Mouse (Mus musculus): ENCODE results near the gene Samd8. TPM values are rescaled to one million over a fixed set of nuclear protein-coding genes. Genes with fewer than 3 reads are reported as not detected.

Samd8 gene
- total RNA-seq, 1 experiment from 2014 or later, result 9.4 TPM

DNA sequence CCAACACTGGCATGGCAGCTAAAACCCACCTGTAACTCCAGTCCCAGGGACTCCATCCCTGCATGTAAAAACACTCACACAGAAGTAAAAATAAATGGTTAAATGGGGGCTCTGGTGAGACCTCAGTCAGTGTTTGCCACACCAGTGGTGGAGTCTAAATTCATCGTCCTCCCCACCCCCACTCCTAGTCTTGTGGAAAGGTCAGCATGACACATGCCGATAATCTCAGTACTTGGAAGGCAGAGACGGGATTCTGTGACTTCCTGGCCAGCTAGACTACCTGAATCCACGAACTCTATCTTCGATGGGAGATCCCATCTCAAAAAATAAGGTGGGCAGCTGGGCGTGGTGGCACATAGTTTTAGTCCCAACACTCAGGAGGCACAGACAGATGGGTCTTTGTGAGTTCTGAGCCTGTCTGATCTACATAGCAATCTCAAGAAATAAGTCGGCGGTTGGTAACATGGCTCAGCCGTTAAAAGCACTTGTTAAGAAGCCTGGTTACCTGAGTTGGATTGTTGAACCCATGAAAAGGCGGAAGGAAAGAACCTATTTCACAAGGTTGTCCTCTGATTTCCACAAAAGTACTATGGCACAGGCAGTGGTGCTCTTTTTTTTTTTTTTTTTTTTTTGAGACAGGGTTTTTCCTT lies 61.5 kb downstream of the Samd8 start:
- ATAC-seq (replicated peaks in 1 of 2; ENCODE audit: insufficient read depth in 1 of 2, low FRiP score in 2 of 2, low TSS enrichment in 1 of 2, low read depth in 1 of 2, poor library complexity in 2 of 2, severe bottlenecking in 2 of 2), result no peak

DNA sequence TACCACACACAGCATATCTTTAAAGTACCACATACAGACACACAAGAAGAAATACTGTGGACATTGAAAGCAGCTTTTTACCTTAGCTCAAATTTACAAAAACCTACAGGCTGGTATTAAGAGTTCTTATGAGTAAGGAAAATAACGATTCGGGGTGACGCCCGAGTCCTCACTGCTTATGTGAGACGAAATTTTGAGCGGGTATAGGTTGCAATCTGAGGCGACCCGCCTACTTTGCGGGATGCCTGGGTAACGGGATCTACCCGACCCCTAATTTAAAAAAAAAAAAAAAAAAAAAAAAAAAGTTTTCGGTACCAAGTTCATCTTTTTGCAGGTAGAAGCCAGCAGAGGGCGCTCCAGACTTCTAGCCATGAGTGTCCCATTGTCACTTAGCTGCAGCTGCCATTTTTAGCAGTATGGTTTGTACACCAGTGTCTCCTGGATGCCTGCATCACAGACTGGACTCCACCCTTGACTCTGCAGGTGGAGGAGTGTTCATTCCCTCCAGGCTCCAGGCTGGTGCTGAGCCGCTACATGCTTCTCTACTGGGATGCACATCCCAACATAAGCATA lies 62.3 kb downstream of the Samd8 start:
- peak; percentile 56 to 63; a peak in 3 of 4 replicates for ATAC-seq (replicated peaks in 1 of 2; ENCODE audit: insufficient read depth in 1 of 2, low FRiP score in 2 of 2, low TSS enrichment in 1 of 2, low read depth in 1 of 2, poor library complexity in 2 of 2, severe bottlenecking in 2 of 2)

DNA sequence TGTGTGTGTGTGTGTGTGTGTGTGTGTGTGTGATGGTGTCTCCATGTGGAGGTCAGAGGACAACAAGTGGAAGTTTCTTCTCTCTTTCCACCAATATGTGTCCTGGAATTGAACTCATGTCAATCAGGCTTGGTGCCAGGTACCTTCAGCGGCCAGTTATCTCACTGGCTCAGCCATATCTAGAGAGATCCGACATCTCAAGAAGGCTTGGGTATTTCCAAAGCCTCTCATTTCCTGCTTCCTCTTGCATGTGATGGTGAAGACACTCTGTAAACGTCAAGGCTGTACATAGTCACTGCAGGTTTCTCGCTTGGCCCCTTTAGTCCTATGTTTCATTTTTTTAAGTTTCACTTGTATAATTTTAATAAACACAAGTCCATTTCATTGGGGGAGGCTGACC lies 62.9 kb downstream of the Samd8 start:
- ATAC-seq (replicated peaks in 1 of 2; ENCODE audit: insufficient read depth in 1 of 2, low FRiP score in 2 of 2, low TSS enrichment in 1 of 2, low read depth in 1 of 2, poor library complexity in 2 of 2, severe bottlenecking in 2 of 2), result no peak

DNA sequence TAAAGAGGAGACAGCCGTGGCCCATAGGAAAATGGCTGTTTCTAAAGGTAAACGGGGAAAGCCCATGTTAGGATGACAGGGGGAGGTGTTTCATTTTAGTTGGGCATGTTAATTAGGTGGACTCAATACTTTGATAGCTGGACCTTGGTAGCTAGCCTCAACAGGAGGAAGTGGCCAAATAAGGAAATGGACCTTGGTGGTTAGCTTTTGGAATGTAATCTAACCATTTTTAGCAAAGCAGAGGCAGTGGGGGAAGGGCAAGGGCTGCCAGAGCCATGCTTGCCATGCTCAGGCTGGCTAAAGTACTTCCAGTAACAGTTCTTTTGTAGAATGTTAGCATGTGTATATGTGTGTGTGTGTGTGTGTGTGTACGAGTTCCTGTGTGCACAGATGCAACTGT lies 63.5 kb downstream of the Samd8 start:
- ATAC-seq (replicated peaks in 1 of 2; ENCODE audit: insufficient read depth in 1 of 2, low FRiP score in 2 of 2, low TSS enrichment in 1 of 2, low read depth in 1 of 2, poor library complexity in 2 of 2, severe bottlenecking in 2 of 2), result no peak

DNA sequence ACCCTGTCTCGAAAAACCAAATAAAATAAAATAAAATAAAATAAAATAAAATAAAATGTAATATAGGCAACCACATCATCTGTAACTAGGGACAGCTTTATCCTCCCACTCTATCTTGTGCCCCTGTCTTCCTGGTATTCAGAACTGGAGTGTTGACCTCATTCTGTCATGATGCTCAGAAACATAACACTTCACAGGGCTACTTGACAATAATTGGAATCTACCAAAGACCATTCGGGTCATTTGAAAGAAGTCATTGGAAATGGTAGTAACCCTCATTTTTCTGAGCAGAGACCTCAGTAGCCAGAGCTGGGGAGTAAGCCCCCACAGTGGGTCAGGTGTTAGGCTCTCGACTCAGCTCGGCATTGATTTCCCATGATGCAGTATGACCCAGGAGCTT lies 64.3 kb downstream of the Samd8 start:
- no peak for ATAC-seq (replicated peaks in 1 of 2; ENCODE audit: insufficient read depth in 1 of 2, low FRiP score in 2 of 2, low TSS enrichment in 1 of 2, low read depth in 1 of 2, poor library complexity in 2 of 2, severe bottlenecking in 2 of 2)

DNA sequence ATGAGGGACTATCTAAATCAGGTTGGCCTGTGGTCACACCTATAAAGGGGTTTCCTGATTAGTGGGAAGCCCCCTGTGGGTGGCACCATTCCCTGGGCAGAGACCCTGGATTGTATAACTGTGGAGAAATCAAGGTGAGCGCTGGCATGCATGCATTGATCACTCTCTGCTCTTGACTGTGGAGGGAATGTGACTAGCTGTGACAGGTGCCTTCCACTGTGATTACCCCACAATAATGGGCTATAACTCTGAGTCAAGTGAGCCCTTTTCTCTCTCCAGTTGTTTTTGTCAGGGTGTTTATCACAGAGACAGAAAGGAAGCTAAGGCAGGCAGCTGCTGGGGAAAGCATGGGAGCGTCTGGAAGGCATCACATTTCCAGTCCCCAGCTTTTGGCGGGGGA lies 65.9 kb downstream of the Samd8 start:
- ATAC-seq (replicated peaks in 1 of 2; ENCODE audit: insufficient read depth in 1 of 2, low FRiP score in 2 of 2, low TSS enrichment in 1 of 2, low read depth in 1 of 2, poor library complexity in 2 of 2, severe bottlenecking in 2 of 2), result no peak

DNA sequence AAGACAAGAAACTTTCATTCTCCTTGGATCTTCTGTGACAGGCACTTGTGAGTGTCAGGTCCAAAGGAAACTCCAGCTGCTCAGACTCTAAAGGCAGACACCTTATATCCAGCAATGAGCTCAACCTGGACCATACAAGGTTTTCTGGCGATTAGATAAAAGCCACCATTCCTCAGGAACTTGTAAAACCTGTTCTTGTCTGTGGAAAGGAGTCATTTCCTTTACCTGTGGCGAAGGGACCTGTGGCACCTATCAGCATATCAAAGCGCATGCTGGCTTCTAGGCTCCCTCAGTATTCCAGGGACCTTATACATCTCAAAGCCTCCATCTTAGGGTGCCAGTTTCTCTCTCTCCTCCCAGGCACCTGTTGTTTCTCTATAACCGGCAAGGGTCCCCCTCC lies 67.1 kb downstream of the Samd8 start:
- ATAC-seq (replicated peaks in 1 of 2; ENCODE audit: insufficient read depth in 1 of 2, low FRiP score in 2 of 2, low TSS enrichment in 1 of 2, low read depth in 1 of 2, poor library complexity in 2 of 2, severe bottlenecking in 2 of 2), result no peak

DNA sequence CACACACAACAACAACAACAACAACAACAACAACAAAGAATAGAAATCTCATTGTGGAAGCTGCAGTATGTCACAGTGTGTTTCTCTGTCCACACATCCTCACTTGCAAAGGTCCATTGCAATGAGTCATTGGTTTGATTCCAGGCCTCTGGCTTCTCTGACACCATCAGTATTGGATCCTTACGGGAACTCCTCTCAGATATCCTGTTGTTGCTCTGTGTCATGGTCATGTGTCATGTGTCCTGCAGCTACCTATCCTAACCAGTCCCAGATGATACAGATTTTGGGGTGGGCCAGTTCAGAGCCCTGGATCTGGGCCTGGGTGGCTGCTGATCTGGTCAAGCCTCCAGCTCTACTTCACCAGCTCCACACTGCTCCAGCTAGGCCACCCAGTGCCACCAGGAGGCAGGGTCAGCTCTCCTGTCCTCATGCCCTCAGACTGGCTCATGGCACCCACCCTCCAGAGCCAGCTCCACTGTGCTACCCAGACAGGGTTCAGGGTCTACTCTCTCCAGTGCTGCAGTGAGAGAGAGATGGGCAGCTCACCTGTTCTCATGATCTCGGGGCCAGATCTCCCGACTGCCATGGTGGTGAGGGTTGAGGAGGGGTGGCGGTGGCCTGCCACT lies 70.7 kb downstream of the Samd8 start:
- ATAC-seq (replicated peaks in 1 of 2; ENCODE audit: insufficient read depth in 1 of 2, low FRiP score in 2 of 2, low TSS enrichment in 1 of 2, low read depth in 1 of 2, poor library complexity in 2 of 2, severe bottlenecking in 2 of 2), result no peak

DNA sequence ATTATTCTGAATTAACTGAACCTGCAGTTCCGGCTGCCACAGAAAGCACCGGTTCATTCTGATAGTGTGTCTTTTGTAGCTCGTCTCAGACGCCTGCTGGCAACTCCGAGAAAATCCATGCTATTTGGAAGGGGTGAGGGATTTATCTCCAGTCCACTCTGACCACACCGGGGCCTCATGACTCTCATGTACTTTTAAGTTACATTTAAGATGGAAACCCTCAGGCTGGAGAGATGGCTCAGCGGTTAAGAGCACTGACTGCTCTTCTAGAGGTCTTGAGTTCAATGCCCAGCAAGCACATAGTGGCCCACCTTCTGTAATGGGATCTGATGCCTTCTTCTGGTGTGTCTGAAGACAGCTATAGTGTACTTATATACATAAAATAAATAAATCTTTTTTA lies 72.0 kb downstream of the Samd8 start:
- ATAC-seq (replicated peaks in 1 of 2; ENCODE audit: insufficient read depth in 1 of 2, low FRiP score in 2 of 2, low TSS enrichment in 1 of 2, low read depth in 1 of 2, poor library complexity in 2 of 2, severe bottlenecking in 2 of 2), result no peak

DNA sequence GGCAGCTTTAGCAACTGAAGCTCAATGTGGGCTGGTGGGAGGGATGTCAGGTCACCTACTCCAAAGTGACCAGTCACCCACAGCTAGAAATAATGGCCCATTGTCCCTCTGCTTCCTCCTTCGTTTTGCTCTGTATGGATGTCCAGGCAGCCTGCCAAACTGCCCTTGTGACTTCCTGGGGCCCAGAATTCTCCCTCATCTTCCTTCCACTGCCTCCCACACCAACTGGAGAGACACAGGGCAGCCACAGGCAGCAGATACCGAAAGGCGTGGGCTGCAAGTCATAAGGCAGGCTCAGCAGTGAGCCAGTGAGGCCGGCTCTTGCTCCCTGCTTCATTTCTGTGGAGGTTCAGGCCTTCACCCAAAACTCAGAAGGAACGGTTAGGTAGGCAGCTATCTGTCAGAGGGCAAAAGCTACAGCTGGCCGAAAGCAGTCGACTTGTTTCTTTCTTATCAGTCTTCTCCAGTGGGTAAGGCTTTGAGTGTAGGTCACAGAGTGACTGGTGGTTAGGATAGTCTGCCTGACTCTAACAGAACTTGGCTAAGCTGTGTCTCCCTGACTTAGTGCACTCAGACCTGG lies 72.6 kb downstream of the Samd8 start:
- peak; percentile 75 to 77 for ATAC-seq (replicated peaks in 1 of 2; ENCODE audit: insufficient read depth in 1 of 2, low FRiP score in 2 of 2, low TSS enrichment in 1 of 2, low read depth in 1 of 2, poor library complexity in 2 of 2, severe bottlenecking in 2 of 2)

DNA sequence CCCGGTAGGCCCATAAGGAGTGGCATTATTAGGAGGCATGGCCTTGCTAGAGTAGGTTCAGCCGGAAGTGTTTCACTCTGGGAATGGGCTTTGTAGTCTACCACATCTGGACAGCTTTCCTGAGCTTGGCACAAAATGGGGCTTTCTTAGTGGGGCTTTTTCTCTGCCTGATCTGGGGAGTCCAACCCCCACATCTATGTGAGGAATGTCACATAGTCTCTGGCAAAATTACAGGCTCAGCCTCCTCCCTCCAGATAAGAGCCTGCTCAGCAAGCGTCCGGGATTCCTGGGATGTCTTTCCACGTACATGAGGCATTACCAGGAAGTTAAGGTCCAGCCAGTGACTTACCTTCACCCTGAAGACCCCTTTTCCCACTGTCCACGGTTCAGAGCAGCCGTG lies 73.6 kb downstream of the Samd8 start:
- ATAC-seq (replicated peaks in 1 of 2; ENCODE audit: insufficient read depth in 1 of 2, low FRiP score in 2 of 2, low TSS enrichment in 1 of 2, low read depth in 1 of 2, poor library complexity in 2 of 2, severe bottlenecking in 2 of 2), result no peak

DNA sequence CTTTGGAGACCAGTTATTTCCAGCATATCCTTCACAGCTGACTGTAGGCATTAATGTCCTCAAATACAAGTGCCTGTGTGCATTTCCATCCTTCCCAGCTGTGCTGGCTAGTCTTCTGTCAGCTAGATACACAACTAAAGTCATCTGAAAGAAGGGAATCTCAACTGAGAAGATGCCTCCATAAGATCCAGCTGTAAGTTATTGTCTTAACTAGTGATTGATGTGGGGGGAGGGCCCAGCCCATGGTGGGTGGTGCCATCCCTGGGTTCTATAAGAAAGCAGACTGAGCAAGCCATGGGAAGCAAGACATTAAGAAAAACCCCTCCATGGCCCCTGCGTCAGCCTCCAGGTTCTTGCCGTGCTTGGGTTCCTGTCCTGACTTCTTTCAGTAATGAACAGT lies 74.6 kb downstream of the Samd8 start, which contains the start of gene Vdac2:
Gene Vdac2 (plus strand): TSS at position 301 of the 400 bp plus-strand sequence.
- no peak for ATAC-seq (replicated peaks in 1 of 2; ENCODE audit: insufficient read depth in 1 of 2, low FRiP score in 2 of 2, low TSS enrichment in 1 of 2, low read depth in 1 of 2, poor library complexity in 2 of 2, severe bottlenecking in 2 of 2)

DNA sequence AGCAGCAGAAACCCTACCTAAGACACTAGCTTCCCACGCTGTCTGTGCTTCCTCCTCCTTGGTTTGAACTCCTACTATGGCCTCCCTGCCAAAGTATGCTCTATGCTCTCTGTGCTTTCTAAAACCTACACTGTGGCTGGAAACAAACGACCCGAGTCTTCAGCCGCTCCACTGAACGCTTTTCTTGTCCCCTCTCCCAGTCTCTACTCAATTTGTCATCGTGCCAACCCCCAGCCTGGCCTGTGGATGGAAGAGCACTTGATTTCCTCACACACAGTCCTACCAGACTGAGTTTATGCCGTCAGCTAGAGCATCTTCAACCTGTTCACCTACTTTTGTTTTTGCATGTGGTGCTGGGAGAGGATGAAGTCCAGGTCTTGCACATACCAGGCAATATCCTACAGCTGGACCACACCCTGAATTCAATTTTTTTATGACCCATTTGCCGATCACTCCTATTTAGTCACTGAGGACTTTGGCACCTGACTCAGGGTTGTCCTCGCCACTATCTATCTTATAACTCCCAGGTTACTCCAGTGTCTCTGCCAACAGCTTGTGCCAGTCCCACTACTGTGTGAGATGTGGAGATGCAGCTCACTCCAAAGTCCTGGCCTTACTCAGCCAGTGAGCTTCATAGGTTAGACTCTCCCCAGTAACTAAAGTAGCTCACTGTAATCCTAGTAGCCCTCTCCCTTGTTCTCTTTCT lies 75.6 kb downstream of the Samd8 start:
- ATAC-seq (replicated peaks in 1 of 2; ENCODE audit: insufficient read depth in 1 of 2, low FRiP score in 2 of 2, low TSS enrichment in 1 of 2, low read depth in 1 of 2, poor library complexity in 2 of 2, severe bottlenecking in 2 of 2), result no peak

DNA sequence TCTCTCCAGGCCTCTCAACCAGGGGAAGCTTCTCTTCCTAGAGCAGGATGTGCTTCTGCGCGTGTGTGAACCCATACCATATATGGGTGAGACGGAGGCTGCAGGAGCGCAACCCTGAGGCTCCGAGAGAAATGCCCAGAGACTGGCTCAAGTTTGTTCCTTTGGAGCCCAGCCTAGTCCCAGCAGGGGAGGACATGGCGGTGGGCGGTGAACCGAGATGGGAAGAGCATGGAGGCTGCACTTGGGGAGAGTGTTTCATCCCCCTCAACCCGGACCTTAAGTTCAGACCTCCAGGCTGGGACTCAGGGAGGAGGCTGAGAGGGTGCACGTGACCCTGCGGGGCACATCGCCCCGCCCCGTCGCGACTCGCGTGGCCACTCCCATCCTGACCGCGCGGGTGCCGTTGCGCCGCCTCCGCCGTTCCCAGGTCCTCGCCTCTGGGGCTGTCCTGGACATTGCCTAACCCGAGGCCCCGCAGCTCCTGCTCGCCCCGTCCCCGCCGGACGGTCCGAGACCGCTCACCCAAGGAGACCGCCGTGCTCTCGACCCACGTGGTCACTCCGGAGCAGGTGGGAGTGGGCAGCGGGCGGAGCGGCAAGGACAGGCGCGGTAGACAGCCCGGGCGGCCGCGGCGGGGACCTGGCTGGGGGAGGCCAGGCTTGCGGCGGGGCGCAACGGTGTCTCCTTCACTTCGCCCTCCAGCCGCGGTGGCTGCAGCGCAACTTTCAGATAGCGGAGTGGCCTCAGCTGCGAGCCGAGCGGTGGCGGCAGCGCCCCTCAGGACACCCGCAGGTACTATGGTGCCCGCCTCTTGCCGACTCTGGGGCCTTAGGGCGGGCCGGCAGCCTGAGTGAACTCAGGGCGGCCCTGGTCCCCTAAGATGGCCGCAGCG lies 80.8 kb downstream of the Samd8 start:
- ATAC-seq (replicated peaks in 1 of 2; ENCODE audit: insufficient read depth in 1 of 2, low FRiP score in 2 of 2, low TSS enrichment in 1 of 2, low read depth in 1 of 2, poor library complexity in 2 of 2, severe bottlenecking in 2 of 2), result peak; percentile 94

DNA sequence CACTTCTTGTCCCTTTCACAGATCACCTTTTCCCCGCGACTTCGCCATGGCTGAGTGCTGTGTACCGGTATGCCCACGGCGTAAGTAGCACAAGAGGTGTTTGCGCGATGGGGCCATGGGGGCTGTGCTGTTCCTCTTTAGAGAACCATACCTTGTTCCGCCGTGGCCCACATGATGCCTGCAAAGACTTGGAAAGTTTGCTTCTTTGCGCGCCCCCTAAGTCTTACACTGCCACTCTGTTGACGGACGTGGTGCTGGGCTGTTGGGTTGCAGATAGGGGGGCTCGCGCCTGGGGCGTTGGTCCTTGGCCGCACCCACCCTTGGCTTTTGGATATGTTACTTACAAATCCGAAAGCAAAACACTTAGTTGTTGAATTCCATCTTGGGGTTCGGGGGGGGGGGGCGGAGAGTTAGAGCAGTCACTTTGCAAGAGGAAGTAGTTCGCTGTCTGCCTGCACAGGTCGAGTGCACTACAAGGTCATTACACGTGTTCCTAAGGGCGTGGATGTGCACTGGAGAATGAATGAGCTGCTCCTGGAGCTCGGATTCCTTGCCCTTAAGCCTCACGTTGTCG lies 81.6 kb downstream of the Samd8 start:
- ATAC-seq (replicated peaks in 1 of 2; ENCODE audit: insufficient read depth in 1 of 2, low FRiP score in 2 of 2, low TSS enrichment in 1 of 2, low read depth in 1 of 2, poor library complexity in 2 of 2, severe bottlenecking in 2 of 2), result peak; percentile 49 to 50; a peak in 2 of 4 replicates

DNA sequence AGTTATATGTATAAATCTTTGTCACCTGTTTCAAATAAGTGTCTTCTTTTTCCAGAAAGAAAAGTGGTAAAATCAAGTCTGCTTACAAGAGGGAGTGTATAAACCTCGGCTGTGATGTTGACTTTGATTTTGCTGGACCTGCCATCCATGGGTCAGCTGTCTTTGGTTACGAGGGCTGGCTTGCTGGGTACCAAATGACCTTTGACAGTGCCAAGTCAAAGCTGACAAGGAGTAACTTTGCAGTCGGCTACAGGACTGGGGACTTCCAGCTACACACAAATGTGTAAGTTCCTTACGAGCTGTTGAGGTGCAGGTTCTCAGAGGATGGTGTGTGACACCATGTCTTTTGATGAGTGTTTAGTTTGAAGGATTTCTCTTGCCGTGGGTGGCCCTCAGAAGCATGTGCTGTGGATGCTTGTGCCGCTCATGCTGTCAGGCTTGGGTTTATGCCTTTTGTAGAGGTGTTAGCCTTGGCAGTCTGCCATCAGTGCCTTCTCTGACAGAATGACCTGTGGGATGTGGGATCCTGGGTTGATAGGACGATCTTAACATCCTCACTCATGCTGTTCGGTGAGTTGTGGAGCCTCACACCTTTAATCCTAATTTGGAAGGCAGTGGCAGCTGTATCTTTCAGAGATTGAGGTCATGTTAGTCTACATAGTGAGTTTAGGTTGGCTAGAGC lies 88.1 kb downstream of the Samd8 start:
- ATAC-seq (replicated peaks in 1 of 2; ENCODE audit: insufficient read depth in 1 of 2, low FRiP score in 2 of 2, low TSS enrichment in 1 of 2, low read depth in 1 of 2, poor library complexity in 2 of 2, severe bottlenecking in 2 of 2), result no peak

Data from hematopoietic stem cell, adult 5-6 weeks (primary cell).